Mouse (Mus musculus) thymus, postnatal 25 days (tissue): ENCODE measurements around the gene Ccdc88a.

Source experiments
- DNase-seq: peaks from one replicate; pipeline ENCODE4 v3.0.0; 2022

The Ccdc88a gene

DNA sequence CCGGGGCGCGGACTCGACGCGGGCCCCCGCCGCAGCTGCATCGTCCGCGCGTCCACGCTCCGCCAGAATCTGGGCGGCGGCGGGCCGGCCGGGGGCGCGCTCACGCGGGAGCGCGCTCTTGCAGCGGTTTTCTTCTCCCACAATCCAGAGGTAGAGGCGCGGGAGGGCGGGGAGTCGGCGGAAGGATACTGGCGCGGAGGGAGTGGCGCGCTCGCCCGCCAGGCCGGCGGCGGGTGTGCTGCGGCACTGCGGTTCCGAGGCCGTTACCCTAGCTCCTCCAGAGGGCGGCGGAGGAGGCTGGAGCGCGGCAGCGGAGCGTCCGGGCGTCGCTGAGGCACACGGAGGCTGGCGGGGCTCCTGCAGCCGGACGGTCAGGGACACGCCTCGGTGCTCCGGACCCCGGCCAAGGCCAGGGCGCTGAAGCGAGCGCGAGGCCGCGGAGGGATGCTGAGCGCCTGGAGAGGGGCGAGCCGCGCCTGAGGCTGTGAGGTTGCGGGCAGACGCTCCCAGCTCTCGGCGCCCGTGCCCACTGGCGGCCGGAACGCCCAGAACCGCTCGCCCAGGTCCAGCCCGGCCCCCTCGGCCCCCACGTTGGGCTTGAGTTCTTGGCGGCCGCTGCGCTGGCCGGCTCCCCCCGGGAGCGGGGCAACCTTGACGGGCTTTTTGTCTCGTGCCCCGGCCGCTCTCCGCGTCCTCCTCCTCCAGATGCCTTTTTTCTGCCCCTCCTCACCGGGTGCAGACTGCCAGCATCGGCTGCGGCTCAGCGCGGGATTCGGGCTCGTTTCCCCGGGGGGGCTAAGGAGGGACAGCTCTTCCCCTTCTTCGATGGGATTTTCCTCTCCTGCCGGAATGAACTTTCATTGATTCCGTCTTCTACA lies at the start of gene Ccdc88a:
Ccdc88a (plus strand) TSS at position 263 of the 878 bp plus-strand sequence.
- DNase-seq: peak; percentile 95

DNA sequence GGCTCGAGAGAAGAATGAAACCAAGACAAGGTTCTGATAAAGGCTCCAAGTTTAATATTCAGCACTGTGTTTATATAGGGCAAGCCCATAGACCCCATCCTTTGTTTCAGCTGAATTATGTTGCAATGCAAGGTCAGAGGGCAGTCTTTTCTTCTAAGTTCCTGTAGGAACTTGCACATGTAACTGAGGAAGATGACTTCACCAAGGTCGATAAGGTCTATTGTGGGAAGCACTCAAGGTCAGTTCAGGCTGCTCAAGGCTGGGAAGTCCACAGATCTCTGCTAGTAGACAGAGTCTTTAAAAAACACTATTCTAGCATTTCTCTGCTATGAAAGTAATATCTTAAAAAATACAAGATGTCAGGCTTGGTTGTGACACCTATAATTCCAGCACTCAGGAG lies 38.0 kb upstream of the Ccdc88a start:
- no peak for DNase-seq

DNA sequence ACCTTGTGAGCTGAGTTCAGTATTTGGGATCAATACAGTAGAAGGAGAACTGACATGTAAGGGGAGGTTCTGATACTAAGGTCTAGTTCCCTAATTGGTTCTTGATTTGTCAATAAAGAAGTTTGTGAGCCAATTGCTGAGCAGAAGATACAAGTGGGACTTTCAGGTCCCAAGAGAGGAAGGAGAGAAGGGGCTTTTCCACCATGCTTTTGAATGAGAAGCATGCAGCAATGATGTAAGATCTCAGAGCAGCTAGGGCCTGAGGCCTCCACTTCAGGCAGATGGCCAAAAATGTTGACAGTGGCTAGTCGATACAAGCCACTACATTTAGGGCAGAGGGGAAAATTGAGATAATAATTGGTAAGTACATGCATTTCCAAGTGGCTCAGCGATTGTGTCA lies 32.2 kb upstream of the Ccdc88a start:
- DNase-seq: no peak

DNA sequence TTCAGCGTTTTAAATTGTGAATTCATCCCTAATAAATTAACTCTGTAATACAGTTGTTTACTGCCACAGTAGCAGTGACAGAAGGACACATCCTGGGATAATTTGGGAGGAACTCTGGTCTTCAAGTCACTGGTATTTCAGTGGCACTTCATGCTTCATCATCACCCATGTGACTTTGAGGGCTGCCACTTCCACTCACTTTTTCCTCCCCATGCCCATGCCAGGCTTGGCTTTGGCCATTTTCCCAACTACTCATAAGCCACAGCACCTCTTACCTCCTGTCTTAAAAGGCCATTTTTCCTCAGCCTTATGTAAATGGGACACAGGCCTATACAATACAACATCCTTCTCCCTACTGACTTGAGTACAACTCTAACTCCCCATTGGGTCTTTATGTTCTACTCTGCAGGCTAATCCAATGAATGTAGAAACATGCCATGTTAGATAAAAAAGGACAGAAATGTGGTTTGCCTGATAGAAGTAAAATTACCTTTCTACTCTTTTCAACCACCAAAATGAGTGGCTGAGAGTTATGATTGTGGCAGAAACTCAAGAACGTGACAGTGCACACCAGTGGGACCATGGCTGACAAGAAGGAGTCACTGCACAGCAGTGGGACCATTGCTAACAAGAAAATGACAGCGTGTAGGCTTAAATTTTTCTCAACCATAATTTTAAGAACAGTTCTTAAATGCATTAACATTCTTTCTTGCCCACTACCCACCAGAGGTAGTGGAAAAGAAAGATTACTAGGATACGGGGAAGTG lies 28.4 kb upstream of the Ccdc88a start:
- DNase-seq: no peak

DNA sequence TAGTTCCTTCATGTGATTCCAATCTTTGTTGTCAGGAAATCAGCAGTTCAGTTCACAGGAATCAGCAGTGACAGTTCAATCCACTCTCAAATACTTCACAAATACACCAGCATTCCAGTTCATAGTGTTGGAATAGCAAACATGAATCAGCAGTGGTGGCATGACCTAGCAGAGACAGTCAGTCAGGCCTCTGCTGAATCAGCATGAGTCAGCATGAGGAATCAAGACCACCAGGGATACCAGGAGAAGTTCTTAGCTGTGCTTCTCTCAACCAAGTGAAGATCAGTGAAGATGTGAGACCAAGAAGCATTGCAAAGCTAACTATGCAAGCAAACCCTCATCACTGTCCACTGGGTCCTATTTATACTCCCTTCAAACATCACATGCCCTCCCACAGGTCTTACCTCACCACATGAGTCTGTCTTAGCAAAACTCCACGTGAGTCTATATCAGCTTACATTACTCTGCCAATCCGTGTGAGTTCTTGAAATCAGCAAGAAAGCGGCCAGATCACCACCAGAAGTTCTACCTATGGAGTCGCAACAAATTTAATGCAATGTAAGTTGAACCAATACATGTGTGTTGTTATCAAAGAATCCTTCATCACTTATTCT lies 27.7 kb upstream of the Ccdc88a start:
- DNase-seq: no peak

DNA sequence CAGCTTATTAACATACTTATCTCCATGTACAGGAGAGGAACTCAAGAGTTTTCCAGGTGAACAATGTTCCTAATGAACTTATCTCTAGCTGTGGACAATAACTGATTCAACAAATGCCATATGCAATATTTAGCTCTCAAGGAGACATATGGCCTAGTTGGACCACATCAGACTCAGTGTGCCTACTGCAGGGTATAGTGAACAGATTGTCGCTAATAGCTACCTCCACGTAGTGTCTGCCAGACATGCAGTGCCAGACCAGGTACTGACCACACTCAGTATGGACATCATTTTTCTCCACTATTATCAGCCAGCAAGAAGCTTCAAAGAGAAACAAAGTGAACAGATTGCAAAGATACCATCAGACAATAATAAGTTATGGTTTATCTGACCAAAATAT lies 22.6 kb upstream of the Ccdc88a start:
- no peak for DNase-seq

DNA sequence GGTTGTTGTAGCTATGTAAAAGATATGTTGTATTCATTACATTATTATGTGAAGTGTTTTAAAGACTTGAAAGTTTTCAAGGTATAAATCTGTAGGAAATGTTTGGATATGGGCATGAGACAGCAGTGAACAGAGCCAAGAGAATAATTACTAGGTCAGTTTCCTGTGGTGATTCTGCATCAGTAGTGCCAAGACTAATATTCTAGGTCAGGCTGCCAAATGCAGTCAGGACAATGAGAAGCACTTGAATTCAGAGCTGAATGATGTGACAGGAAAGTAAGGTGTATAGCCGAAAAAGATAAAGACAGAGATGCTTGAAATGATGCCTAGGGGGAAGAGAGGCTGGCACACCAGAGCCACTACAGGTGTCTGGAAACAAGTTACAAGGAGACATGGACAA lies 21.2 kb upstream of the Ccdc88a start:
- DNase-seq: no peak

DNA sequence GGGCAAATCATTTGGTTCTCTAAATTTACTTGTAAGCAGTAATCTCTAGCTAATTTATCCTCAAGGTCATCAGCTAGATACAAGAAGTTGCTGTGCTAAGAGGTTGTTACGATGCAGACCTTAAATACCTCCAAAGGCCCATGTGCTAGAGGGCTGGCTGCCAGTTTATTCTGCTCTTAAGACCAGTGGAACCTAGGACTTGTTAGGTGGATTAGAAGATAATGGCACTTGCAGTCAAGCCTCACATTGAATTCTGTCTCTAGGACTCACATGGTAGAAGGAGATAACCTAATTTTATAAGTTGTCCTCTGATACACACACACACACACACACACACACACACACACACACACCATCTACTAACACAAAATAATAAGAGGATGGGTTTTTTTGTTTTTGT lies 5.3 kb upstream of the Ccdc88a start:
- no peak for DNase-seq

DNA sequence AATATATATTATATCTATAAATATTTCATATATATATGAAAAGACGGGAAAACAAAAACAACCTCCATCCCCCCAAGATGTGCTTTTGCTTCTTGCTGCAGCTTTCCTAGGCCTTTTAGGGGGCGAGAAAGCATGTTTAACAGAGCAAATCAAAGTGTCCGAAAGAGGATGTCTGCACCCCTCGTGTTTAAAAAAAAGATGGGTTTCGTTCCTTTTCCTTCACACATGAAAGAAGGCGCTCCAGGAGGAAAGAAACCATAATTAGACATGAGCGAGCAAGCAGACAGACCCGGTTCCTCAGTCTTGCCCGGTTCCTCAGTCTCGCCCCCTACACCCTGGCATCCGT lies 435 bp upstream of the Ccdc88a start:
- DNase-seq: no peak

DNA sequence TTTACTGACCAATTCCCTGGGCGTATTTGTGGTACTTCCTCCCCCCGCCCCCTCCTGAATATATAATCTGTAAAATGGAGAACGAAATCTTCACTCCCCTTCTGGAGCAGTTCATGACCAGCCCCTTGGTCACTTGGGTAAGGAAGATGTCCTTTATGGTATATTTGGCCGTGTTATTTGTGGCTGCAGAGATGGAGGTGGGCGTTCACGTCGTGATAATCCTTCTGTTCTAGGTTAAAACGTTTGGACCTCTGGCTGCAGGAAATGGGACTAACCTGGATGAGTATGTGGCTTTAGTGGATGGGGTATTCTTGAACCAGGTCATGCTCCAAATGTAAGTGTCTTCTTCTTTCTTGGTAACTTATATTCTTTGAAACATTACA lies 807 bp downstream of the Ccdc88a start:
- no peak for DNase-seq

DNA sequence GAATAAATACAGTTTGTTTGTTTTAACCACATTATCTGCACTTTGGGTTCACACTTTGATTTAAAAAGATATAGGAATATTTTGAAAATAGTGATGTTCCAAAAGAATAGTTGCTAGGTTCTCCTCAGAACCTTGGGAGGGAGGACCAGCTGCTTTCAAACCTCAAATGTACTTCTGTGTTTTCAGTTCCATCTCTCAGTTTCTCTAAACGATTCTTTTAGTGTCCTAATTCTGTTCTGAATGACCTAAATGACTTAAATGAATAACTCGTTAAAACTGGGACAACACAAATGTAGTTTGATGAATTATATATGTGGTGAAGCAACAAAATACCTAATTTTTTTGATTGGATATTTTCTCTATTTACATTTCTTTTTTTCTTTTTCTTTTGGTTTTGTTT lies 3.2 kb downstream of the Ccdc88a start:
- DNase-seq: no peak

DNA sequence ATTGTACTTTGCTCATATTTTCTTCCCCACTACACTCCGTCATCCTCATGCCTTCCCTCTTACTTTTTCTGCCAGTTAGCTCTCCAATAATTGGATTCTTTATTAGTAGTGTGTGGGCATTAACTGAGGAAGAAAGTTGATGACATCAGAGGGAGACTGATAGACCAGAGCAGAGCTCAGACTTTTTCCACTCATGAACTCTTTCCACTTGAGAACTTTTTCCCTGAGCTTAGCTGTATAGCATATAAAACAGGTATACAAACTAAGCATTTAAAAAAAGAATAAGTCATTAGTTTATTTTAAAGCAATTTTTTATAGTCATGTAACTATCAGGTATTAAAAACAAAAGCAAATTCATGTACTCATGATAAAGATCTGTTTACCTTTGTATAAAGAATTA lies 5.3 kb downstream of the Ccdc88a start:
- DNase-seq: no peak

DNA sequence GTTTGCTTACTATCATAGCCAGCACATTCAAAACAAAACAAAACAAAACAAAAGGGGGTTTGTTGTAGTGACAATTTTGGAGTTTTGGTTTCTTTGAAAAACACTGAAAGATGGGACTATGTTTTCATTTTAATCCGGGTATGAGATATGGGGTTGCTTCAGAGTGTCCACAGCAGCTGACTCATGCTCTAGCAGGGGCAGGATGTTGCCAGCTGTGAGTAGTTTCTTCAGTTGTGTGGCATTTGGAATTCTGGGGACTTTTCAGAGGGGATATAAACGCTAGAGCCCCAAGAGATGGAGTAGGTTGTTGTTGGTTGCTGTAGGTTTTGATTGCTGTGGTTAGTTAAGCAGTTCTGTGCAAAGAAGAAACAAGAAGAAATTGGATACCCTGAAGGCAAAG lies 10.0 kb downstream of the Ccdc88a start:
- no peak for DNase-seq

DNA sequence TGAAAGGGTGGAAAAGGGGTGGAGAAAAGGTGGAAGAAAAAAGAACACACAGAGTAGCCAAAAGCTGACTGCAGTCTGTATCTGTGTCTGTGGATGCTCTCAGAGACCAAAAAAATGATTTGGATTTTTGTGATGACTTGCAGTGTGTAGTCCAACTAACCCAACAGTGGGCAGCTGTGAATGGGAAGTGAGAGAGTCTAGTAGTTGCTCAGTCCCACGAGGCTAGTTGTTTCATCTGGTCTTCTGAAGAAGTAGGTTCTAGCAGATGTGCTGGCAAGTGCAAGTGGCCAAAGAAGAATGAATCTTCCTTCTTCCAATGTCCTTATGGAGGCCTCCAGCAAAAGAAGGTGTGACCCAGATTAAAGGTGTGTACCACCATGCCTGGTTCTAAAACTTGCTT lies 10.5 kb downstream of the Ccdc88a start:
- DNase-seq: no peak

DNA sequence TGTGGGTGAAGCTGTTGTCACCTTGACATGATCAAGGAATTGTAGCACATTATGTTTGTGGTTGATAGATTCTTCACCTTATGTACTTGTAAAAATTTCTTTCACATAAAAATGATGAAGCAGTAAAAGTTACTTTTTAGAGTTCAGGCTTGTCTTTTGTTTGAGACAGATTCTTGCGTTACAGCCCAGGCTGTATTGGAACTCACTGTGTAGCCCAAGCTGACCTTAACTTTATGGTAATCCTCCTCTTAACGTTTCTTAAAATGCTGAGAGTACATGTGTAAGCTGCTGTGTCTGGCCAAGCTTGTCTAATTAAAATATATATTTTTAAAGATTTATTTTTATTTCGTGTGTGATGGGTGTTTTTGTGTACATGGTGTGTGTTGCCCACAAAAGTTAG lies 11.2 kb downstream of the Ccdc88a start:
- no peak for DNase-seq

DNA sequence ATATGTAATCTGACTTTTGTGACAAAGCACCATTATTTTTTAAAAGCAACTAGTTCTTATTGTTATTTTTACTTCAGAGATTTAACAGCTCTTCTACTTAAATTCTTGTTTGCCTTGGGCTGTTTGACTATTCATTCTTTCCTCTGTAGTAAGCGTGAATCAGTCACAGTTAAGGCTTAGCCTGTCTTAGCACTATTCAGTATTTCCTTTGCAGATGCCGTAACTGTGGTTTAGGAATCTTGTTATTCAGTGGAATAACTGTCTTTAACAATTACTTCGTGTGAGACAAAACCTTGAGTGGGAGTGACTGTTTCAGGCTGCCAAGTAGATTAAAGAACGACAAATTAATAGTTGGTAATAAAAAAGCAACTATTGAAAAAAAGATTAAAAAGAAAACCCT lies 16.5 kb downstream of the Ccdc88a start:
- DNase-seq: no peak

DNA sequence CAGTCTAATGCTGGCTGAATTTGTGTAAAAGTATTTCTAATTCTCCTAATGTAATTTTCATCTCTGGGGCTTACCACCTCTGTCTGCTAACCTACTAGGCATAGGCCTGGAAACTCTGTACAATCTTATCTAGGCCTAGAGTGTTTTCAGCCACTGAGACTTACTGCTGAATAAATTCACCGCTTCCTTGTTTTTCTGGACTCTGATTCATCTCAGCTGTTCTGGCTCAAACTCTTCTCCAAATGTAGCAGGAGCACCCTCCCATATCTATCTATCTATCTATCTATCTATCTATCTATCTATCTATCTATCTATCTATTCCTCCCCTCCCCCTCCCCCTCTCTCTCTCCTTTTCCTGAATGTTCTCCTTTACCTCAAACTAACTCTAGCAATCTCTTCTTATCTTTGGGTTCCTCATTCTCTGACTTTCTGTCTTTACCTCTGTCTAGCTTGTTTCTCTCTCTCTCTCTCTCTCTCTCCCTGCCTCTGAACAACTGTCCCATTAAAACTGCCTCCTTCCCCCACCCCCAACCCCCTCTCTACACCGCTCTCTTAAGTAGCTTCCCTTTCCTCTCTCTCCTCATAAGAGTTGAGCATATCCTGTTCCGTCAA lies 21.8 kb downstream of the Ccdc88a start:
- no peak for DNase-seq

DNA sequence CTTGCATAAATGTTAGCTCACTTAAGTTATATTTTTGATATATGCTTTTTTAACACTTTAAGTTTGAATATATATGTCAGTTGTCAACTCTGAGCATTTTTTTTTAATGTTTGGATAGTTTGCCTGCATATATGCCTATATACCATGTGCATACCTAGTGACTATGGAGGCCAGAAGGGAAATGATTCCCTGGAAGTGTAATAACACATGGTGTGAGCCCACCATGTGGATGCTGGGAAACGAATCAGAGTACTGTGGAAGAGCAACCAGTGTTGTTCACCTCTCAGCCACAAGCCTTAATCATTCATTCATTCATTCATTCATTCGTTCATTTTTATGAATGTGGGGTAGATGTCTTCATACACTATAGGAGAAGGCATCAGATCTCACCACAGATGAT lies 26.9 kb downstream of the Ccdc88a start:
- DNase-seq: no peak

DNA sequence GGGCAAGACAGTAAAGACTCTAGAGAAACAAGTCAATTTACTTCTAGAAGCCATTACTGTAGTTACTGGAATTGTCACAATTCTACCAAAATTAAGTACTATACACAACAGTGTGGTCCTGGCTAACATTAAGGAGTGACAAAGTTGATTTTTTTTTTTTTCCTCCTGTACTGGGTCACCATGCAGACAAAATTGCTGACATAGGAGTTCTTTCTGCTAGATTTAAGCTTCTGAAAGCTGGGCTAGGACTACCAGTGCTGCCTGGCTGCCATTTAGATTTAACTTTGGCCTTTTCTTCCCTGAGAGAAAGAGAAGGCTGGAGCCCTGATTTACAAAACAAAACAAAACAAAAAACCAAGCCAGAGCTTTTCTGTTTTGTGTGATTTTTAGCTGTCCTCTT lies 32.8 kb downstream of the Ccdc88a start:
- DNase-seq: no peak

DNA sequence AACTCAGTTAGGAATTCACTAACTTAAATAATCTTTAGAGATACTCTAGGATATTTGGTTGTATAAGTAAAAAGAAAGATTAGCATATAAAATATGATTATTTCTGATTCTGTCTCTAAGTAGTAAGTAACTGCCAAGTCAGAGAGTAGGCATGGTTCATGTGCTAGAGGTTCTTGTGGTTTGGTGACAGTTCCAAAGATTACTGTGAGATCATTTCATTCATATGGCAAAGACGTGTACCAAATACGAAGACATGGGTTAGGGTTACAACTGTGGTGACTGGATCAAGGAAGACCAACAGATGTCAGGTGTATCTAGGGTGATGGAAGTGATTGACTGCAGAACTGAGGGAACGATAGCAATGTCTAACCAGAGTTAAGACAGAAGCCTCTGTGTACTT lies 50.0 kb downstream of the Ccdc88a start:
- no peak for DNase-seq

DNA sequence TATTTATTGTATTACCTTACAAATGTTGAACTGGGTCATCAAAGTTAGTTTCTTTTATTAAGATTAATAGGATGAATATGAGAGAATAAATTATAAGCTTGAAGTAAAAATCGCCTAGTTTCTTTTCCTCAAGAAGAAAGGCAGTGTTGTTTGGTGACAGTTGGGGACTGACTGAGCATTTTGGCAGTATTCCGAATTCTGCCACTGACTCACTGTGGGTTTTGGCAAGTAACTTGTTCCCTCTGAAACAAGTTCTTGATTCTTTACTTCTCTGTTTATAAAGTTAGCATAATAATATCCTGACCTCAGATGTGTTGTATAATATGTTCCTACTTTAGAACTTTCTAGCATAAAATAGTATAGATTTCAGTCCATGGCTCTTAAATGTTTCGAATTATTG lies 55.3 kb downstream of the Ccdc88a start:
- no peak for DNase-seq

DNA sequence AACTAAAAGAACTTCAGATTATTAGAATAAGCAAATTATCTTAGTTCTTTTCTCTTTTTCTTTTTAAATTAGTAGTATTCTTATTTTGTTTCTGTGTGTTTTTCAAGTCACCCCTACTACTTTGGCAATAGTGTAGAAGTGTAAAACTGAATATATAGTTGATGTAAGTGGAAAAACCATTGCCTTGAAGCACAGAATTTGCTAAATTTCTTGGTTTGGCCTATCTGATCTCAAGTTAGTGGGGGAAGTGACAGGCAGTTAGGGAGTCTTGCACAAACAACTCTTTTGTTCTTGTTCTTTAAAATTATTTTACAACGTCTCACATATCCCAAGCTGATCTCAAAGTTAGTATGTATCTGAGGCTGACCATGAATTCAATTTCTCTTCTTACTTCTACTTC lies 57.6 kb downstream of the Ccdc88a start:
- no peak for DNase-seq

DNA sequence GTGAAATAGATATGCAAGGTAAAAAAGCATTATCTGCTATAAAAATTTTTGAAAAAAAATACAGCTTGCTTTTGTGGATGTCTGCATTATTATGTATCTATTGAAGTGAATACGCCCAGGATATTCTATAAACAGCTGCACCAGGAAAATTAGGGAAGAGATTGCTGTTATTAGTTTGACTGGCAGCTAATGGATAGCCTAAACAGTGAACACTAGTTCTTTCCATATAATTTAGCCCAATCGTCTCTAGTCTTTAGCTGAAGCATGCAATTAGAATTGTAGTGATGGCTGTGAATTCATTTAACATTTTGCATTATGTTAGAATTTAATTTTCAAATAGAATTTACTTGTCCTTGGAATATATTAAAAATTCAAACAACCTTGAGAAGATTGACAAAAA lies 75.3 kb downstream of the Ccdc88a start:
- DNase-seq: no peak

DNA sequence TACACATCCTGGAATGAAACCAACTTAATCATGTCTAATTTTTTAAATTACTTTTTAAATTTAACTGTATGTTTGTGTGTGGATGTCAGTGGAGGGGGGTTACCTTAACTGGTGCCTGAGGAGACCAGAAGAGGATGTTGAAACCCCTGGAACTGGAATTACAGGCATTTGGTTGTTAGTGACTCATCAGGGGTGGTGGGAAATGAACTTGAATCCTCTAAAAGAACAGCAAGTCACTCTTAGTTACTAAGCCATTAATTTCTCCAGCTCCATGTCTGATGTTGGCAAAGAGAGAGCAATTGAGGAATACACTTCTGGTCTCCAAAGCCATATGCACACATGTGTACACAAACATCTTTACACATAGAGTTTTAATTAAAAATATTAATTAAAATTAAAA lies 101.2 kb downstream of the Ccdc88a start:
- DNase-seq: no peak
